Mouse (Mus musculus): ENCODE measurements at regions not wholly inside any gene's neighbourhood (a gene's known extent, or its start where the extent isn't known, plus 50 kb on each side); places are given as distances from the start of the nearest gene placed in this dataset.
A peak's percentile ranks its signal among the peaks of the same experiment; 100 is the strongest.

DNA sequence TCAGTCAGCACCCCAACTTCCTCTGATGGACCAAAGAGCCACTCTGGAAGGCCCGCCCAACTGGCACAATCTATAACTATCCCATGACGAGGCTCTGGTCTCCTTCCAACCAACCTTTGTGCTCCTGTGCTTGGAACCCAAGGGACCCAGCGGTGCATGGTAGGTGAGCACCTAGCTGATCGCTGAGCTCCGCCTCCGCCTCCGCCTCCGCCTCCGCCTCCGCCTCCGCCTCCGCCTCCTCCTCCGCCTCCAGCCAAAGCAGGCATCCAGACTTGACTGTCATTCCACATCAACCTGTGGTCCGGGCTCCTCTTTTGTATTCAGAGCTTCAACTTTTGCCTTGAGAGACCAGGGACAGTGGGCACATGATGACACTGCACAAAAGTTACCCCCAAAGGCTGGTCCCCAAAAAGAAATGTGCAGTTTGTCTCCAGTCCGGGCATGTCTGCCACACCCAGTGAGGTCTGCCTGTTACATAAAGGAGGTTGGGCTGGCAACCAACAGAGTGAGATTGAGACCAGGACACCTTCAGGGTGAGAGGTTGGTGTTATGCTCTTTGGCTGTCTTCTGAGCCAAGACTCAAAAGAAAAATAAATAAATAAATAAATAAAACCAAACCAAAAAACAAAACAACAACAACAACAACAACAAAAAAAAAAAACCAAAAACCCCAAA lies 86.1 kb upstream of the Map3k1 start:
- no peak overlapping the region for H3K4me3 ChIP-seq (replicated peaks; ENCODE audit: control insufficient read depth, low read depth, low read length)
- WGBS: 83% methylated on average over 15 of the region's 15 CpGs
- no peak for TF ChIP-seq CTCF (IDR thresholded peaks at IDR 0.05; ENCODE audit: control insufficient read depth, insufficient read depth, low read length)
- TF ChIP-seq POLR2A (IDR thresholded peaks at IDR 0.05; ENCODE audit: borderline replicate concordance, control insufficient read depth, low read depth, low read length): no peak
- peaks cover 2% of the 10 kb centered on the region for H3K4me1 ChIP-seq (ENCODE audit: control insufficient read depth, insufficient read depth, low read length)
- H3K27ac ChIP-seq (ENCODE audit: control insufficient read depth, insufficient read depth, low read depth, low read length, poor library complexity): no peak overlapping the region

DNA sequence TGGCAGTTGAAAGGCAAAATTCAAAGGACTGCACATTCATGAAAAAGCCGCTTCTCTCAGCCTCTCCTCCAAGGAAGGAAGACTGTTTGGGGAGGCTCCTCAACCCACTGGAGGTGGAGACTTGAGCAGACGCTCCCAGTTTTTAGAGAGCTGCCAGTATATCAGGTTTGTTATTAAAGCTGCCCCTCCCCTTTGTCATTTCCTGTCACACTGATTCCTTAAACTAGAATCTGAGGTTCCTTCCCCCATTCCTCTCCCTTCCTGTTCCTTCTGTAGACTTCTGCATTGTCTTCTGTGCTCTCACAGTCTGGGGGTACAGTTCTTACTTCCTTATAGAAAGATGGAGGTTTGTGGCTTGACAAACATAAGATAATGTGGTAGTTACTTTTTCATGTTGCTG lies 87.5 kb upstream of the Map3k1 start:
- peaks cover 2% of the 10 kb centered on the region for H3K4me1 ChIP-seq (ENCODE audit: control insufficient read depth, insufficient read depth, low read length)
- no peak overlapping the region for H3K4me3 ChIP-seq (replicated peaks; ENCODE audit: control insufficient read depth, low read depth, low read length)
- no peak for TF ChIP-seq POLR2A (IDR thresholded peaks at IDR 0.05; ENCODE audit: borderline replicate concordance, control insufficient read depth, low read depth, low read length)
- TF ChIP-seq CTCF (IDR thresholded peaks at IDR 0.05; ENCODE audit: control insufficient read depth, insufficient read depth, low read length): no peak
- no peak overlapping the region for H3K27ac ChIP-seq (ENCODE audit: control insufficient read depth, insufficient read depth, low read depth, low read length, poor library complexity)
- 8% methylated on average over 2 of the region's 2 CpGs for WGBS

DNA sequence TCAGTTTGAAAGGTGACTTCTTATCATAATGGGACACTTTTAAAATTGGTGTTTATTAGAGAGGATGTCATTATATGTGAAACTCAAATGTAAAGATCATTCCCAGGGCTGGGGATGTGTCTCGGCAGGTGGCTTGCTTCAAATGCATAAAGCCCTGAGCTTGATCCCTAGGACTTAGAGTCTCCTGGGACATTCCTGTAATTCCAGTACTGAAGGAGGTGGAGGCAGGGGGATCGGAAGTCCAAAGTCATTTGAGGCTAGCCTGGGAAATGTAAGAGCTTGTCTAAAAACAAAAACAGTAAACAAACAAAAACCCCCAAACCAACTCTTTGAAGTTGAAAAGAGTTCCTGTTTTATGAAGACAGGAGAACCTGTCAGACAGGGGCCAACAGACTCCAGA lies 94.6 kb upstream of the Map3k1 start:
- WGBS: 93% methylated on average over 2 of the region's 2 CpGs
- Histone ChIP-seq H3K4me1 (ENCODE audit: control insufficient read depth, insufficient read depth, low read length) (peaks cover 1% of the 10 kb centered on the region; the same call in 1 of the 2 replicates), H3K4me3 (replicated peaks; ENCODE audit: control insufficient read depth, low read depth, low read length) (no peak overlapping the region), H3K27ac (ENCODE audit: control insufficient read depth, insufficient read depth, low read depth, low read length, poor library complexity) (no peak overlapping the region)
- TF ChIP-seq POLR2A (IDR thresholded peaks at IDR 0.05; ENCODE audit: borderline replicate concordance, control insufficient read depth, low read depth, low read length) (no peak), CTCF (IDR thresholded peaks at IDR 0.05; ENCODE audit: control insufficient read depth, insufficient read depth, low read length) (no peak)

DNA sequence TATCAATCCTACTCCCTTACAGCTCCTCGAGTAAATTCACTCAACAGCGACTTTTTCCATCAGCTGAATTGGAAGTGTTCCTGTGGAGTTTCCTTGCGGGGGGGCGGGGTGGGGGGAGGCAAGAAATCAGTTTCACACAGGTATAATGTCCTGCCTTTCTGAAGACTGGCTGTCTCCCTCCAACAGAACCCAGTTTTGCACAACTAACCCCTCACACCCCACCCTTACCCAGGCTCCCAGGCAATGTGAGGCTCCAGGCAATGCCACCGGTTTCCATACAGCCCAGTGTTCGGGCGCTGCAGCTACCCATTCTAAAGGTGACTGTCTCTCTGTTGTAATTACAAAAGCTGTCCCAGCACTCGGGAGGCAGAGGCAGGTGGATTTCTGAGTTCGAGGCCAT lies 95.1 kb upstream of the Map3k1 start:
- 90% methylated on average over 9 of the region's 9 CpGs for WGBS
- TF ChIP-seq POLR2A (IDR thresholded peaks at IDR 0.05; ENCODE audit: borderline replicate concordance, control insufficient read depth, low read depth, low read length): no peak
- TF ChIP-seq CTCF (IDR thresholded peaks at IDR 0.05; ENCODE audit: control insufficient read depth, insufficient read depth, low read length): no peak
- H3K27ac ChIP-seq (ENCODE audit: control insufficient read depth, insufficient read depth, low read depth, low read length, poor library complexity): no peak overlapping the region
- peaks cover 1% of the 10 kb centered on the region; the same call in 1 of the 2 replicates for H3K4me1 ChIP-seq (ENCODE audit: control insufficient read depth, insufficient read depth, low read length)
- no peak overlapping the region for H3K4me3 ChIP-seq (replicated peaks; ENCODE audit: control insufficient read depth, low read depth, low read length)

DNA sequence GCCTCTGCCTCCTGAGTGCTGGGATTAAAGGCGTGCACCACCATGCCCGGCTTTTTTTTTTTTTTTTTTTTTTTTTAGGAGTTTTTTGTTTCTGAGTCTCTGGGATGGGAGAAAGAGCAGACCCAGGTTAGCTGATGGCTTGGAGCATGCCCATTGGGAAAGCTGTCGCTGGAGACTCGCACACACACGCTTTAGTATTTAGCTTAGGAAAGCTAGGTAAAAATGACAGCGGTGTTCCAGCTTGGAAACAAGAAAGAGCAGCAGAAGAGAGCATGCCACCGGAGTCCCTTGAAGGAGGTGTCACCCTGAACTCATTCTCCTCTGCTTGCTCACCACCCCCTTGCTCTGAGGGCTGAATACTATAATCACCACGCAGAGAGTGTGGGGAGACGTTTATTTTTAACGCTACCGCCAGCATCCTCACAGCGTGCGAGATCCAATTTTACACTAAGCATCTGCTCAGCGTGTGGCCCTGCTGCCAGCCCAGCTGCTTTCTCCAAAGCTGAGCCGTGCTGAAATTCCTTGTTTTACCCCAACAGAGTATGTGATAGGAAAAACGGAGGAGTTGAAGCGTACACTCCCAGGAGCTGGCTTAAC lies 95.9 kb upstream of the Map3k1 start:
- H3K27ac ChIP-seq (ENCODE audit: control insufficient read depth, insufficient read depth, low read depth, low read length, poor library complexity): peak overlapping the region; percentile 63
- H3K4me1 ChIP-seq (ENCODE audit: control insufficient read depth, insufficient read depth, low read length): peaks cover 1% of the 10 kb centered on the region; the same call in 1 of the 2 replicates
- TF ChIP-seq POLR2A (IDR thresholded peaks at IDR 0.05; ENCODE audit: borderline replicate concordance, control insufficient read depth, low read depth, low read length) (no peak), CTCF (IDR thresholded peaks at IDR 0.05; ENCODE audit: control insufficient read depth, insufficient read depth, low read length) (no peak)
- no peak overlapping the region for H3K4me3 ChIP-seq (replicated peaks; ENCODE audit: control insufficient read depth, low read depth, low read length)
- WGBS: 77% methylated on average over 16 of the region's 17 CpGs

DNA sequence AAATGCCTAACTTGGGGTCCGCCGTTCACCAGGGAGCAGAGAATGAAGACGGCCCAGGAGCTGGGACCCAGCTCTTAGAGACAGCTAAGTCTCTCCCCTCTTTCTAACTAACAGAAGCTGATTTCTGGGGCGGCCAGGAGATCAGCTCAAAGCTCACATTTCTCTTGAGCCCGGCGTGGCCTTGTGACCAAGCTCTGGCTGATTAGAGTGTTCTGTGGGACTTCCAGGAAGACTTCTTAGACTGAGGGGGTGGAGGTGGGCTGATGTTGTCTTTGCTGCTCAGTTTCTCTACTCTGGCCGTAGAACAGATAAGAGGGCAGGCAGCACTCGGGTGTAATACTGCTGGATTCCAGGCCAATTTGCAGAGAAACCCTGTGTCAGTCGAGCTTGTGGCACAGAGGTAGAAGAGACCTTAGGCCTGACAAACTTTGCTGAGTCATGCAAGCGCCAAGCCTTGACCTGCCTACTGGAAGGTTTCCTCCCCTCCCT lies 96.5 kb upstream of the Map3k1 start:
- H3K27ac ChIP-seq (ENCODE audit: control insufficient read depth, insufficient read depth, low read depth, low read length, poor library complexity): peak overlapping the region; percentile 63
- WGBS: 44% methylated on average over 10 of the region's 10 CpGs
- H3K4me1 ChIP-seq (ENCODE audit: control insufficient read depth, insufficient read depth, low read length): peaks cover 1% of the 10 kb centered on the region; the same call in 1 of the 2 replicates
- H3K4me3 ChIP-seq (replicated peaks; ENCODE audit: control insufficient read depth, low read depth, low read length): no peak overlapping the region
- TF ChIP-seq CTCF (IDR thresholded peaks at IDR 0.05; ENCODE audit: control insufficient read depth, insufficient read depth, low read length): no peak
- TF ChIP-seq POLR2A (IDR thresholded peaks at IDR 0.05; ENCODE audit: borderline replicate concordance, control insufficient read depth, low read depth, low read length): no peak

DNA sequence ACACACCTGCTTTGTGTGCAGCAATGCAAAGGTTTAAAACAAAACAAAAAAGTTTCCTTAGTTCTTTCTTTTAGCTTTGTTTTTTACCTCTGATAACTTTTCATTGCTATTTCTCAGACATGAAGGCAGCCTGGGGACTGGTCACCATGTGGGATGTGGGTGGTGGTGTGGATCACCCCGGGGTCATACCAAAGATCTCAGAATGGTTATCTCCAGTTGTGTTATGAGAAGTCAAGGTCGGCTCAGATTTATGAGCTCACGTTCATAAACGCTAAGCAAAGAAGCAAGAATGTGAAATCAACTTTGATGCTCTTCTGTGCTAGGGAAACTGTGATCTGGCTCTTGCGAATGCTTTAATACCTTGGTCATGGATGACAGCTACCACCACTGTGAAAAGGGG lies 102.3 kb upstream of the Map3k1 start:
- Histone ChIP-seq H3K27ac (ENCODE audit: control insufficient read depth, insufficient read depth, low read depth, low read length, poor library complexity) (no peak overlapping the region), H3K4me1 (ENCODE audit: control insufficient read depth, insufficient read depth, low read length) (peaks cover 2% of the 10 kb centered on the region; the same call in 1 of the 2 replicates), H3K4me3 (replicated peaks; ENCODE audit: control insufficient read depth, low read depth, low read length) (no peak overlapping the region)
- WGBS: 92% methylated on average over 5 of the region's 5 CpGs
- TF ChIP-seq CTCF (IDR thresholded peaks at IDR 0.05; ENCODE audit: control insufficient read depth, insufficient read depth, low read length) (no peak), POLR2A (IDR thresholded peaks at IDR 0.05; ENCODE audit: borderline replicate concordance, control insufficient read depth, low read depth, low read length) (no peak)

DNA sequence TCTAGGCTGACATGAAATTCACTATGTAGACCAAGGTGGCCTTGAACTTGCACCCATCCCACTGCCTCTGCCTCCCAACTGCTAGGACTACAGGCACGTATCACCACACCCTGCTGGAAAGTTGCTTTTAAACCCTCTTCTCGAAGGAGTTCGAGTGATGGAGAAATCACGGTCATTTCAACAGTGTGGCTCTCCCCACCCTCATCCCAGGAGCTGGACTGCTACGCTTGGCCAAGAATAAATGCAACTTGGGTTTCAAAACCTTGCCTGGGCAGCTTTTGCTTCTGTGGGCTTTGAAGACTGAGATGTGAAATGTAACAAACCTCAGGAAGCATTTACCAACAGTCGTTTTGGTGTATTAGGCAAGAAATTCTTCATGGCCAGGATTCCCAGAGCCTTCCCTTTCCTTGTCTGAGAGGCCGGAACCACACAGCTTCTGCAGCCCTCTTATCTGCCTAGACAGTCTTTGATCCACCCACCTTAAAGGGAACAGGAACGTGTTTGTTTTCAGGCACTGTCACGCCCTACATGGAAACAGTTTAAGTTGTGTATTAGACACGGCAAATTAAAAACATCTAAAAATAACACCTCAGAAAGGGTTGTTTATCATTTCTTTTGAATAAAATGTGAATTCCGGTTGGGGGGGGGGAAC lies 103.0 kb upstream of the Map3k1 start:
- Histone ChIP-seq H3K4me3 (replicated peaks; ENCODE audit: control insufficient read depth, low read depth, low read length) (no peak overlapping the region), H3K27ac (ENCODE audit: control insufficient read depth, insufficient read depth, low read depth, low read length, poor library complexity) (no peak overlapping the region), H3K4me1 (ENCODE audit: control insufficient read depth, insufficient read depth, low read length) (peaks cover 2% of the 10 kb centered on the region; the same call in 1 of the 2 replicates)
- 53% methylated on average over 11 of the region's 11 CpGs for WGBS
- TF ChIP-seq POLR2A (IDR thresholded peaks at IDR 0.05; ENCODE audit: borderline replicate concordance, control insufficient read depth, low read depth, low read length) (no peak), CTCF (IDR thresholded peaks at IDR 0.05; ENCODE audit: control insufficient read depth, insufficient read depth, low read length) (no peak)
